Mouse (Mus musculus) spleen, postnatal 14 days (tissue): ENCODE measurements around the gene Olfr1299.

ENCODE experiments used
- DNase-seq, 2 experiments: peaks; one replicate each; pipeline ENCODE4 v3.0.0; 2021 to 2022; ENCODE audit warnings: low spot score in 2 of 2

Gene Olfr1299

GRCm38 (mm10) chr2:111661119-111661518 is at the start of gene Olfr1299:
Gene Olfr1299, plus strand, starts transcription at chr2:111661419.
- no peak for DNase-seq

DNA sequence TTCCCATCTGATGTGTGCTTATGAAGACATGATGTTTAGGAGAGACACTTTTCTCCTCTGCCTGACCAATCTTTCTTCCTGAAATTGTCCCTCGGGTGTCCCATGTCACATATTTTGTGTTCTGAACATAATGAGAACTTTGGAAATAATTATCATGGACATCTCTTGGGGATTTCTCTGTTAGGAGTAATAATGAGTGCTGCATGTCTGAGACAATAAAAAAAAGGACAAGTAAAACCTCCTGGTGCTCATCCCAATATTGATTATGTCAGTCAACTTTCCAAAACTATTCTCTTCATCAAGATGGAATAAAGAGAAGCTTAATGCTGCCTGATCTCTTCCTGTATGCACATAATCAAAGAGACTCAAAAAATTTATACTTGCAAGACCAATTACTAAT is 34.8 kb upstream of the Olfr1299 start, which contains the start of gene Olfr1297:
Gene Olfr1297, minus strand, starts transcription at position 101 of the 400 bp plus-strand sequence.
- no peak for DNase-seq

GRCm38 (mm10) chr2:111649101-111649500 is 12.1 kb upstream of the Olfr1299 start, which contains the start of gene Olfr1298:
Gene Olfr1298, minus strand, starts transcription at chr2:111649201.
- DNase-seq: no peak
